Mouse (Mus musculus) testis, adult 10 weeks (tissue): ENCODE data around the gene Clvs2. TPM values are rescaled to one million over a fixed set of nuclear protein-coding genes. Genes with fewer than 3 reads are reported as not detected.

Experiments
- polyA plus RNA-seq: library from polyadenylated mRNA; stranded (reverse); fragments of 350-450 nt; fragmentation: Illumina TruSeq; extraction: RNeasy Lipid Tissue Mini Kit (QIAGEN cat#74804); gene quantifications from one replicate; pipeline ENCODE4 v1.2.3, GENCODE M21; 2014; ENCODE audit warnings: low read depth, low replicate concordance

The Clvs2 gene
- polyA plus RNA-seq = 0.74 TPM

GRCm38 (mm10) chr10:33624131-33624879 is at the start of gene Clvs2:
Gene Clvs2, minus strand, starts transcription at chr10:33624769.

Other genes starting within 250 kb of the Clvs2 start
- gene Sult3a2, start 161.9 kb upstream of the Clvs2 start, polyA plus RNA-seq = 0.52 TPM
- gene Sult3a1, start 233.0 kb upstream of the Clvs2 start, polyA plus RNA-seq = 0.28 TPM